32 mouse cellular contexts compared by ENCODE assay signal in genomic region chr3:135785065-135785464, GRCm38 (mm10).
"Had no signal": no experiment of that assay in that cellular context is flagged by ENCODE, and none has a peak within 500 bp of the region (broad histone marks: within the 10 kb centered on the region; RNA-seq: fewer than 3 reads in every experiment).

No protein-coding gene starts in this region.

- H3K36me3 ChIP-seq: heart, embryonic 10.5 days; heart, embryonic 12.5 days; heart, embryonic 13.5 days; heart, embryonic 15.5 days; hindbrain, embryonic 10.5 days; hindbrain, embryonic 12.5 days; hindbrain, embryonic 13.5 days; hindbrain, embryonic 15.5 days; intestine, embryonic 15.5 days; kidney, embryonic 15.5 days had no signal

- H3K4me2 ChIP-seq: heart, embryonic 11.5 days; heart, embryonic 12.5 days; heart, embryonic 13.5 days; heart, embryonic 15.5 days; hindbrain, embryonic 12.5 days; hindbrain, embryonic 13.5 days; hindbrain, embryonic 14.5 days; hindbrain, embryonic 15.5 days; intestine, embryonic 15.5 days; kidney, embryonic 15.5 days had no signal

- H3K27ac ChIP-seq: heart, embryonic 10.5 days; heart, embryonic 13.5 days; heart, embryonic 15.5 days; hindbrain, embryonic 10.5 days; hindbrain, embryonic 12.5 days; hindbrain, embryonic 13.5 days; hindbrain, embryonic 14.5 days; hindbrain, embryonic 15.5 days; hindbrain, postnatal 0 days; intestine, embryonic 15.5 days; kidney, embryonic 15.5 days; kidney, postnatal 0 days; layer of hippocampus, adult 2 months; left cerebral cortex, adult 2 months had no signal

- DNase-seq: heart, postnatal 10 days; heart, postnatal 14 days; heart, postnatal 36 days; heart, postnatal 4 days; kidney, adult 11 months; kidney, adult 18-20 months; kidney, adult 2 months; kidney, adult 8-10 months; kidney, adult 9 months; kidney, postnatal 10 days; kidney, postnatal 14 days; kidney, postnatal 25 days; kidney, postnatal 36 days; kidney, postnatal 4 days; layer of hippocampus, adult 9-11 months; layer of hippocampus, postnatal 36 days had no signal

- H3K4me3 ChIP-seq: heart, embryonic 10.5 days; heart, embryonic 12.5 days; heart, embryonic 13.5 days; heart, embryonic 15.5 days; hindbrain, embryonic 10.5 days; hindbrain, embryonic 12.5 days; hindbrain, embryonic 13.5 days; hindbrain, embryonic 15.5 days; intestine, embryonic 15.5 days; kidney, embryonic 15.5 days; layer of hippocampus, adult 2 months; left cerebral cortex, adult 2 months had no signal

- H3K27me3 ChIP-seq: heart, embryonic 12.5 days; heart, embryonic 13.5 days; heart, embryonic 15.5 days; hindbrain, embryonic 12.5 days; hindbrain, embryonic 13.5 days; hindbrain, embryonic 15.5 days; intestine, embryonic 15.5 days; kidney, embryonic 15.5 days had no signal

- H3K9ac ChIP-seq: heart, embryonic 12.5 days; heart, embryonic 13.5 days; heart, embryonic 15.5 days; hindbrain, embryonic 12.5 days; hindbrain, embryonic 13.5 days; hindbrain, embryonic 14.5 days; hindbrain, embryonic 15.5 days; intestine, embryonic 15.5 days; kidney, embryonic 15.5 days had no signal

- H3K4me1 ChIP-seq: heart, embryonic 10.5 days; heart, embryonic 12.5 days; heart, embryonic 13.5 days; heart, embryonic 15.5 days; hindbrain, embryonic 12.5 days; hindbrain, embryonic 13.5 days; hindbrain, embryonic 15.5 days; intestine, embryonic 15.5 days; kidney, embryonic 15.5 days had no signal

- H3K9me3 ChIP-seq: heart, embryonic 10.5 days; heart, embryonic 12.5 days; heart, embryonic 13.5 days; heart, embryonic 15.5 days; hindbrain, embryonic 10.5 days; hindbrain, embryonic 12.5 days; hindbrain, embryonic 13.5 days; hindbrain, embryonic 15.5 days; intestine, embryonic 15.5 days; kidney, embryonic 15.5 days had no signal
